Mouse (Mus musculus): ENCODE measurements around the gene Gm37240. TPM values are rescaled to one million over a fixed set of nuclear protein-coding genes. Genes with fewer than 3 reads are reported as not detected.

Gene Gm37240
- polyA plus RNA-seq, 1 experiment from 2014 or later: 1.1 TPM

DNA sequence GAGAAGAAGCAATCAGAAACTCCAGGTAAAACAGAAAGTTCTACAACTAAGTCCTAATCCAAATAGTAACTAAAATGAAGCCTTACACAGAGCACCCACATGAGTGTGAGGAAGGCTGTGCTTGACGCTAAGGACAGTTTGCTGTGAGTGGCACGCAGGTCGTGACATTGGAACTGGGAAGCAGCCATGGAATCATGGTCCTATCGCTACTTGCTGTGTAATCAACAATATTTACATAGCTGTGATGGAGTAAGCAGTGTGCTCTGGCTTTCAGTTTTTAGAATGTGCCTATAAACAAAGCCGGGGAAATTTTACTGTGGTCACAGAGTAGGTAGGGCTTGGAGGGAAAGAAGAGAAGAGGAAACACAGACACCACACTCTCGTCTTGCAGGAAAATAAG lies 622.8 kb downstream of the Gm37240 start:
- WGBS: 88% methylated on average over 6 of the region's 6 CpGs
- no peak for ATAC-seq
- no peak overlapping the region for H3K9ac ChIP-seq (ENCODE audit: low read length)

DNA sequence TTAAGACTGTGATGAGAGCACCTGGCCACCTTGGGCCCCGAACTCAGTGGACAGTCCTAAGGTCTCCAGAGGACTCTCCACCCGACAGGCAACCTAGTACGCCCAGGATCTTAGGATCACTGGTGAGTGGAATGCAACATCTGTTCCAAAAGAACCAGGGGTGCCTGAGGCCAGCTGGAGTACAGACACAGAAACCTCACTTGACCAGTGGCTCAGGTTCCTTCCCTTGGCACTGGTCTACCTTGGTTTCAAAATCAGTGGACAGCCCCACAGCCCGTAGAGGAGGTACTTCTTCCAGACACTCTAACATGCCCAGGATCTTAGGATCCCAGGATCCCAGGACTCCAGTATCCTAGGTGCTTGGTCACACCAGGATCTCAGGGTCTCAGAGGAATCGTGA lies 632.8 kb downstream of the Gm37240 start:
- Histone ChIP-seq H3K4me2 (ENCODE audit: low read length) (no peak overlapping the region), H3K9me3 (replicated peaks; ENCODE audit: control insufficient read depth, low read length) (no peaks in the 10 kb centered on the region), H3K36me3 (ENCODE audit: control insufficient read depth, insufficient read depth, low read length) (no peaks in the 10 kb centered on the region), H3K4me3 (ENCODE audit: low read depth, low read length) (no peak overlapping the region), H3K9ac (ENCODE audit: low read length) (no peak overlapping the region), H3K27me3 (replicated peaks; ENCODE audit: control insufficient read depth, insufficient read depth, low read length) (no peaks in the 10 kb centered on the region), H3K27ac (ENCODE audit: low read depth, low read length) (no peak overlapping the region), H3K4me1 (ENCODE audit: control insufficient read depth, insufficient read depth, low read length) (no peaks in the 10 kb centered on the region)
- DNase-seq (ENCODE audit: low spot score) (no peak), ATAC-seq (no peak)
- WGBS: 93% methylated on average over 5 of the region's 5 CpGs

More for the DNA sequence above, 622.8 kb downstream of the Gm37240 start:
- Histone ChIP-seq H3K27me3 (replicated peaks; ENCODE audit: control insufficient read depth, insufficient read depth, low read length) (no peaks in the 10 kb centered on the region), H3K4me1 (ENCODE audit: control insufficient read depth, insufficient read depth, low read length) (no peaks in the 10 kb centered on the region), H3K4me2 (ENCODE audit: low read length) (no peak overlapping the region), H3K4me3 (ENCODE audit: low read depth, low read length) (no peak overlapping the region), H3K9me3 (replicated peaks; ENCODE audit: control insufficient read depth, low read length) (no peaks in the 10 kb centered on the region), H3K27ac (ENCODE audit: low read depth, low read length) (no peak overlapping the region), H3K36me3 (ENCODE audit: control insufficient read depth, insufficient read depth, low read length) (no peaks in the 10 kb centered on the region)
- no peak for DNase-seq (ENCODE audit: low spot score)

DNA sequence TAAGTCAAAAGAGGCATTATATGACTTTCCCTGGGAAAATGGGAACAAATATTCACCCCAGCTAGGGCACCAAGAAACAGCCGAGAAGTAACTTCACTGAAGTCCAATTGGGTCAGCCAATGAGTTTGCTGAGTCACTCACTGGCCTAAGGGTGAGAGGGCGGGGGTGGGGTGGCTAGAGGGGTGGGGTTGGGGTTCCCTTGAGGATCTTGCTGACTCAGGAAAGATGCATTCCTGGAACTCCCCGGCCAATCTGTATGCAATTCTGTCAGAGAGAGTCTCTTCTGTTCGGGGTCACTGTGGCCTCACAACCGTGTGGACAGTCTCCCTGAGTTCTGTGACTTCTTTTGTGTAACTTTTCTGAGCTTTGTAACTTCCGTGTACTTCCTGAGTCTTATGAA lies 635.7 kb downstream of the Gm37240 start:
- no peaks in the 10 kb centered on the region for H3K36me3 ChIP-seq (ENCODE audit: control insufficient read depth, insufficient read depth, low read length)
- no peaks in the 10 kb centered on the region for H3K27me3 ChIP-seq (replicated peaks; ENCODE audit: control insufficient read depth, insufficient read depth, low read length)
- no peak overlapping the region for H3K4me3 ChIP-seq (ENCODE audit: low read depth, low read length)
- H3K9me3 ChIP-seq (replicated peaks; ENCODE audit: control insufficient read depth, low read length): no peaks in the 10 kb centered on the region
- H3K27ac ChIP-seq (ENCODE audit: low read depth, low read length): no peak overlapping the region
- DNase-seq (ENCODE audit: low spot score) (no peak), ATAC-seq (no peak)
- H3K4me2 ChIP-seq (ENCODE audit: low read length): no peak overlapping the region
- H3K9ac ChIP-seq (ENCODE audit: low read length): no peak overlapping the region
- no peaks in the 10 kb centered on the region for H3K4me1 ChIP-seq (ENCODE audit: control insufficient read depth, insufficient read depth, low read length)
- 88% methylated on average over 6 of the region's 6 CpGs for WGBS

DNA sequence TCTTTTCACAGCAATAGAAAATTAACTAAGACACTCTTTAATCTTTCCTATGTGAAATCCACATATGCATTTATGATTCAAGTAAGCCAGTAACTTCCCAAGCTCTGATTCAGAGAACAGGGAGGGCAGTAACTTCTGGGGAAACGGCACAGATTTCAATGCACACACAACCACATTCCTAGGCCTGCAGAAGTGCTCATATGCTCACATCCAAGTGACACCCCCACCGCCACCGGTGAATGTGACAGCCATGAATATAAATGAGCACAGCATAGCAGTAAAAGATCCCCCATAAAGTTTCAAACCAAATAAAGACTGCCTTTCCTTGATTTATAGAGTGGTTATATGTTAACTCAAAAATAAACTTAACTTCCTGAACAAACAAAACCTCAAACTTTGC lies 641.2 kb downstream of the Gm37240 start:
- 92% methylated on average over 3 of the region's 3 CpGs for WGBS
- Histone ChIP-seq H3K4me2 (ENCODE audit: low read length) (no peak overlapping the region), H3K36me3 (ENCODE audit: control insufficient read depth, insufficient read depth, low read length) (no peaks in the 10 kb centered on the region), H3K9me3 (replicated peaks; ENCODE audit: control insufficient read depth, low read length) (no peaks in the 10 kb centered on the region), H3K27ac (ENCODE audit: low read depth, low read length) (no peak overlapping the region), H3K9ac (ENCODE audit: low read length) (no peak overlapping the region), H3K27me3 (replicated peaks; ENCODE audit: control insufficient read depth, insufficient read depth, low read length) (no peaks in the 10 kb centered on the region), H3K4me1 (ENCODE audit: control insufficient read depth, insufficient read depth, low read length) (no peaks in the 10 kb centered on the region), H3K4me3 (ENCODE audit: low read depth, low read length) (no peak overlapping the region)
- no peak for ATAC-seq
- no peak for DNase-seq (ENCODE audit: low spot score)

DNA sequence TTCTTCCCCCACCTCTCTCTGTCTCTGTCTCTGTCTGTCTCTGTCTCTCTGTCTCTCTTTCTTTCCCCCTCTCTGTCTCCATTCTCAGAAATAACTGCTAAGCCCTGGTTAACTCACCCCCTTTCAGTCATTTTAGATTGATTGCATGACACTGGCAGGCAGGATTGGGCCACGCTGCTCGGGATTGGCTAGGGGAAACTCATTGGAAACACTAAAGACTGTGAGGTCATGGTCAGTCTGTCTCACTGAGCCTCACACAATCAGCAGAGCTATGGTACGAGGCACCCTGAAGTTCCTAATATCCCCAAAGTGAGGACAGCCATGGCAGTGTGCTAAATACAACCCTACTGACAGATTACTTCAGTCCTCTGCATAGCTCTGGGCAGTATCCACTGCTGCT lies 650.8 kb downstream of the Gm37240 start:
- H3K27me3 ChIP-seq (replicated peaks; ENCODE audit: control insufficient read depth, insufficient read depth, low read length): no peaks in the 10 kb centered on the region
- no peak for DNase-seq (ENCODE audit: low spot score)
- no peak overlapping the region for H3K4me3 ChIP-seq (ENCODE audit: low read depth, low read length)
- no peaks in the 10 kb centered on the region for H3K9me3 ChIP-seq (replicated peaks; ENCODE audit: control insufficient read depth, low read length)
- H3K27ac ChIP-seq (ENCODE audit: low read depth, low read length): no peak overlapping the region
- no peak overlapping the region for H3K4me2 ChIP-seq (ENCODE audit: low read length)
- no peak for ATAC-seq
- H3K4me1 ChIP-seq (ENCODE audit: control insufficient read depth, insufficient read depth, low read length): no peaks in the 10 kb centered on the region
- H3K36me3 ChIP-seq (ENCODE audit: control insufficient read depth, insufficient read depth, low read length): no peaks in the 10 kb centered on the region
- 76% methylated on average over 3 of the region's 3 CpGs for WGBS
- no peak overlapping the region for H3K9ac ChIP-seq (ENCODE audit: low read length)

DNA sequence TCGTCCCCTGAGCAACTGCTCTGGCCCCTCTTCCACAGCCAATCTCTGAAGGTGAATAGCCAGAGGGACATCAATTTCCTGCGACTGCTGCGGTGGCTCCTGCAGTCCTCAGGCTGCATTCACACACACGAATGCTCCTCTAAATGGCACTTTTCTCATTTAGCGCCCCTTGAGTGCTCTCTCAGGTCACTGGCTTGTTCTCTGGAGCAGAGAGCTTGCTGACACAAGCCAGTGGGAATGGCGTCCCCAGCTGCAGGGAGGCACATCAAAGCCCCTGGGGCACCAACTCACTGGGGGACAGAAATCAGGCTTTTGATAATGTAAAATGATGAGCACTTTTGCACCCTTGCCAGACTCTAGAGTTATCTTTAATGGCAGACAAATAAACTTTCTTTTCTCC lies 654.5 kb downstream of the Gm37240 start:
- no peaks in the 10 kb centered on the region for H3K36me3 ChIP-seq (ENCODE audit: control insufficient read depth, insufficient read depth, low read length)
- no peaks in the 10 kb centered on the region for H3K4me1 ChIP-seq (ENCODE audit: control insufficient read depth, insufficient read depth, low read length)
- no peaks in the 10 kb centered on the region for H3K27me3 ChIP-seq (replicated peaks; ENCODE audit: control insufficient read depth, insufficient read depth, low read length)
- no peak overlapping the region for H3K4me2 ChIP-seq (ENCODE audit: low read length)
- DNase-seq (ENCODE audit: low spot score): no peak
- no peaks in the 10 kb centered on the region for H3K9me3 ChIP-seq (replicated peaks; ENCODE audit: control insufficient read depth, low read length)
- H3K4me3 ChIP-seq (ENCODE audit: low read depth, low read length): no peak overlapping the region
- no peak overlapping the region for H3K9ac ChIP-seq (ENCODE audit: low read length)
- no peak overlapping the region for H3K27ac ChIP-seq (ENCODE audit: low read depth, low read length)
- 67% methylated on average over 6 of the region's 6 CpGs for WGBS
- ATAC-seq: no peak

DNA sequence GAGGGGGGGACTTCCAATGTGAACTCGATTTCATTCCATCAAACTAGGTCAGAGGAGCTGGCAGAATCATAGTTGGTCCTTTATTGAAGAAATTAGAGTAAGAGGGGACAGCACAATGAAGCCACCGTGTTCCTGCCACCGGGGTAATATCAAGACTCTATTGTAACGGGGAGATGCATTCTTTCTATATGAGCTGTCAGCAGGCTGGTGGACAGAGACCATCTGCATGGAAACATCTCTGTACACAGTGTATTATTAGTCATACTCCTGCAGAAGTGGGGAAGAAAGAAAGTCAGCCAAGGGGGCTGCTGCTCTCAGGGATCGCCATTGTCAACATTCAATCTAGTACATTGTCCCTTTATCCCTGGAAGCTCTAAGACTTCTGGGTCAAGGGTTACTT lies 665.3 kb downstream of the Gm37240 start:
- H3K4me2 ChIP-seq (ENCODE audit: low read length): no peak overlapping the region
- ATAC-seq: no peak
- WGBS: 84% methylated on average over 5 of the region's 5 CpGs

DNA sequence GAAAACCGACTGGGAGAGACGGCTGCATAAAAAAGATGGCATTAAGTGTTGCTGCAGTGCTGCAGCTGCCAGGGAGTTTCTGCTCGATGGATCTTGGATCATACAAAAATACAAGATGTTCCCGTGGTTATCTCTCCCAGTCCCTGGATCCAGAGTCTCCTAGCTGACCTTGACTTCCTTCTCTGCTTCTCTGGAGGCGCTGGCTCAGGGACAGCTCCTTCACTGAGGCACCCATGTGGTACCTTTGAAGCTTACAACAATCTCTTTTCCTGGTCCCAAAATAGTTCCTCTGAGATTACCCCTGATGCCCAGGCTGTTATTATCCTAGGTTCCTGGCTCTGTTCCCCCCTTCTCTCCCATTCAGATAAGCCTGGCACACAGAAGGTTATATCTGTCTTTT lies 672.4 kb downstream of the Gm37240 start:
- no peak overlapping the region for H3K4me3 ChIP-seq (ENCODE audit: low read depth, low read length)
- H3K4me1 ChIP-seq (ENCODE audit: control insufficient read depth, insufficient read depth, low read length): no peaks in the 10 kb centered on the region
- H3K9me3 ChIP-seq (replicated peaks; ENCODE audit: control insufficient read depth, low read length): no peaks in the 10 kb centered on the region
- 83% methylated on average over 5 of the region's 5 CpGs for WGBS
- H3K27me3 ChIP-seq (replicated peaks; ENCODE audit: control insufficient read depth, insufficient read depth, low read length): no peaks in the 10 kb centered on the region
- no peak overlapping the region for H3K27ac ChIP-seq (ENCODE audit: low read depth, low read length)
- ATAC-seq (no peak), DNase-seq (ENCODE audit: low spot score) (no peak)
- no peak overlapping the region for H3K9ac ChIP-seq (ENCODE audit: low read length)
- H3K4me2 ChIP-seq (ENCODE audit: low read length): no peak overlapping the region
- H3K36me3 ChIP-seq (ENCODE audit: control insufficient read depth, insufficient read depth, low read length): no peaks in the 10 kb centered on the region

More for the DNA sequence above, 665.3 kb downstream of the Gm37240 start:
- Histone ChIP-seq H3K9ac (ENCODE audit: low read length) (no peak overlapping the region), H3K9me3 (replicated peaks; ENCODE audit: control insufficient read depth, low read length) (no peaks in the 10 kb centered on the region), H3K4me1 (ENCODE audit: control insufficient read depth, insufficient read depth, low read length) (no peaks in the 10 kb centered on the region), H3K4me3 (ENCODE audit: low read depth, low read length) (no peak overlapping the region), H3K36me3 (ENCODE audit: control insufficient read depth, insufficient read depth, low read length) (no peaks in the 10 kb centered on the region), H3K27ac (ENCODE audit: low read depth, low read length) (no peak overlapping the region), H3K27me3 (replicated peaks; ENCODE audit: control insufficient read depth, insufficient read depth, low read length) (no peaks in the 10 kb centered on the region)
- no peak for DNase-seq (ENCODE audit: low spot score)

DNA sequence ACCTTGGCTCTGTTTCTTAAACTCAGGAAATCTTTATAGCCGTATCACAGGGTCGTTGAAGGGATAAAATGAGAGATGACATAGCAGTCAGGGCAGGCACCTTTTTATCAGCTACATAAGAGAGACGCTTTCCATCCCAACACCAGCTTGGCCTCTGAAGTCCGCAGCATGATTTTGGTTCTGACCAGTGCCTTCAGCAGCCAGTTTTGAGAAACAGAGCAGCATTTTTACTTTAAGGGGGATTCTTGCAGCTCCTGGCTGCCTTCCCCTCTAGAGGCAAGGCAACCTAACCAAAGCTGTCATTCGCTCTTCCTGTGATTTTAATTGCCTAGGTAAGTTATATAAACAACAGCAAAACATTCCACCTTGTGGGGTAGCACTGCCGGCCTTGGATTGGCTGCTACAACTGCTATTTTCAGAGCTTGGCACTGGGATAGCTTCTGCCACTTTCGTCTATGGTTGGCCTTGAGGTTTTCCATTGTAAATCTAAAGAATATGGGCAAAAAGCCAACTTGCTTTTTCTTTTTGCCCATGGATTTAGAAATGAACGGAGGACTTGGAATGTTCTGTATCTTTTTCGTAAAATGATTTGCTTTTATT lies 674.5 kb downstream of the Gm37240 start:
- ATAC-seq: no peak

More for the DNA sequence above, 674.5 kb downstream of the Gm37240 start:
- Histone ChIP-seq H3K4me2 (ENCODE audit: low read length) (no peak overlapping the region), H3K9ac (ENCODE audit: low read length) (no peak overlapping the region), H3K27ac (ENCODE audit: low read depth, low read length) (no peak overlapping the region), H3K9me3 (replicated peaks; ENCODE audit: control insufficient read depth, low read length) (no peaks in the 10 kb centered on the region), H3K36me3 (ENCODE audit: control insufficient read depth, insufficient read depth, low read length) (no peaks in the 10 kb centered on the region), H3K4me3 (ENCODE audit: low read depth, low read length) (no peak overlapping the region), H3K27me3 (replicated peaks; ENCODE audit: control insufficient read depth, insufficient read depth, low read length) (no peaks in the 10 kb centered on the region), H3K4me1 (ENCODE audit: control insufficient read depth, insufficient read depth, low read length) (no peaks in the 10 kb centered on the region)
- 74% methylated on average over 9 of the region's 9 CpGs for WGBS
- no peak for DNase-seq (ENCODE audit: low spot score)
